Mouse (Mus musculus) limb, embryonic 14.5 days (tissue): Measurements from ENCODE around the gene Rnd1. TPM values are rescaled to one million over a fixed set of nuclear protein-coding genes. Genes with fewer than 3 reads are reported as not detected.

Source experiments
- ATAC-seq: fragments of 200-750 bp; cut with Nextera tagmentation; 2 replicates; pipeline ENCODE4 v1.8.0; 2017; ENCODE audit warnings: low read depth, moderate number of reproducible peaks, moderate TSS enrichment; ENCODE audit not compliant: low FRiP score
- DNase-seq: peaks from one replicate; pipeline ENCODE4 v3.0.0-alpha.2; 2015; ENCODE audit warnings: low spot score
- H3K27ac ChIP-seq: fragments of 300-500 bp; sonication (generic); replicated peaks from 2 replicates; pipeline ENCODE4 v1.5.1; 2014; ENCODE audit warnings: low read depth, mild to moderate bottlenecking, low read length, moderate library complexity, mixed read lengths
- H3K27me3 ChIP-seq: fragments of 300-500 bp; sonication (generic); 2 replicates; pipeline ENCODE4 v1.6.1; 2014; ENCODE audit warnings: low read length, mixed read lengths; ENCODE audit not compliant: control insufficient read depth, insufficient read depth
- H3K36me3 ChIP-seq: fragments of 300-500 bp; sonication (generic); 2 replicates; pipeline ENCODE4 v1.6.1; 2014; ENCODE audit warnings: mild to moderate bottlenecking, low read length, moderate library complexity, mixed read lengths; ENCODE audit not compliant: control insufficient read depth, insufficient read depth
- H3K4me1 ChIP-seq: fragments of 300-500 bp; sonication (generic); 2 replicates; pipeline ENCODE4 v1.6.1; 2014; ENCODE audit warnings: antibody characterized with exemption, low read length, mixed read lengths; ENCODE audit not compliant: control insufficient read depth, insufficient read depth
- H3K4me2 ChIP-seq: fragments of 300-500 bp; sonication (generic); replicated peaks from 2 replicates; pipeline ENCODE4 v1.6.1; 2014; ENCODE audit warnings: low read depth, mild to moderate bottlenecking, low read length, moderate library complexity; ENCODE audit not compliant: severe bottlenecking
- H3K4me3 ChIP-seq: fragments of 300-500 bp; sonication (generic); replicated peaks from 2 replicates; pipeline ENCODE4 v1.5.1; 2014; ENCODE audit warnings: low read length
- H3K9ac ChIP-seq: fragments of 300-500 bp; sonication (generic); 2 replicates; pipeline ENCODE4 v1.6.1; 2014; ENCODE audit warnings: mild to moderate bottlenecking, low read depth, low read length, moderate library complexity; ENCODE audit not compliant: severe bottlenecking
- H3K9me3 ChIP-seq: fragments of 300-500 bp; sonication (generic); 2 replicates; pipeline ENCODE4 v1.6.1; 2016; ENCODE audit warnings: low read length; ENCODE audit not compliant: control insufficient read depth
- POLR2A ChIP-seq: fragments of 200-500 bp; IDR thresholded peaks from 2 replicates; pipeline ENCODE4 v1.8.0; 2012; ENCODE audit warnings: inconsistent platforms, mild to moderate bottlenecking, moderate library complexity, borderline replicate concordance; ENCODE audit not compliant: insufficient read depth, insufficient read length; ENCODE audit errors: extremely low read depth
- WGBS: fragments of 180-500 bp; shearing (Covaris S2); extraction: QIAGEN DNeasy Blood & Tissue Kit; methylation state at CpG from one replicate; pipeline ENCODE4 v1.1.7; 2014; 5-methylcytosine and 5-hydroxymethylcytosine counted together
- polyA plus RNA-seq, 2 experiments: library from polyadenylated mRNA; depleted of rRNA in 1 of 2; stranded (reverse) in 1 of 2; unstranded in 1 of 2; fragments of >200 nt; fragmentation: Nextera tagmentation in 1 of 2; extraction: Ambion mirVana in 1 of 2; gene quantifications; 2 replicates each; pipeline versions ENCODE4 v1.2.1 to v1.2.3; 2012 to 2014

The Rnd1 gene
- polyA plus RNA-seq, 2 experiments = 0.45 to 1.5 TPM

DNA sequence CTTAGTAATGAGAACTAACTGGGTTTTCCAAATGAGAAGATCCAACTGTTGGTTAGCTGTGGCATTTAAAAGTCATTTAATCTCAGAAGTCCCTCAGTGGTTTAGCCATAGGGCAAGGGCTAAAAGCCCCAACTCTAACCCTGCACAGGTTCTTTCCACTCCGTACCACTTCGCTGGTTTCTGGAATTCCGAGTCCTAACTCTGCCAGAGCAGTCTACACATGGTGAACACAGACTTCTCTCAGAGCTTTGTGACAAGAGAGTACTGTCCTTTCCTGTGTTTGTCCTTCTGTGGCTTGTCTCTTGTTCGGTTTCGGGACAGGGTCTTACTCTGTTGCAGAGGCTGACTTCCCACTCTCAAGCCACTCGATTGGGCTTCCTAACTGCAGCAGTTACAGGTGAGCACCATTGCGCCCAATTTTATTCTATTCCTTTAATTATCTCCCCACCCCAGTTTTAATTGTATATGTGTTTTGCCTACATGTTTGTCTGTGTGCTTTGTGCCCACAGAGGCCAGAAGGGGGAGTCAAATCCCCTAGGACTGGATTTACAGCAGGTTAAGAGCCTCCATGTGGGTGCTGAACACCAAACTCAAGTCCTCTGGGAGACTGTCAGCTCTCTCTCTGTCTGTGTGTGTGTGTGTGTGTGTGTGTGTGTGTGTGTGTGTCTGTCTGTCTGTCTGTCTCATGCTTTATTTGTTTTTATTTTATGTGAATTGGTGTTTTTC is 50.6 kb downstream of the Rnd1 start:
- 0 out of 2 replicates have a peak, but pooled peaks cover 7% of the 10 kb centered on the region for H3K27me3 ChIP-seq
- 80% methylated on average over 7 of the region's 7 CpGs for WGBS

DNA sequence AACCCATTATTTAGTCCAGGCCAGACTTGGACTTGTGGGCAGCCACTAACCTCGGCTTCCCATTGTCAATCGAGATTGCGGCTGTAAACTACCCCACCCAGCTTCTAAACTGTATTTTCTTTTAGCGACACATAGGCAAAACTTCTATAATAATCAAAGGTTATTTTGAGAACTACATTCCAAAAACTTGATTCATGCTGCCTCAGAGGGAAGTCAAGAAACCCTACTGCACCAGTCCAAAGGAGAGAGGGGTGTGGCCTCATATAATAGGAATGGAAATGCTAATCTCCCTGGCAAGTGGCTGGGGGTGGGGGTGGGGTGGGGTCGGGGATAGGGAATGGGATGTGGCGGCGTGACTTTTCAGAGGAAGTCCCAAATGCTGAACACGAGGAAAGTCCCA is 51.2 kb downstream of the Rnd1 start:
- ATAC-seq (no peak), DNase-seq (no peak)
- H3K27me3 ChIP-seq = 0 out of 2 replicates have a peak, but pooled peaks cover 7% of the 10 kb centered on the region
- no peak for TF ChIP-seq POLR2A
- no peak overlapping the region for H3K4me2 ChIP-seq
- no peak overlapping the region for H3K4me3 ChIP-seq
- no peak overlapping the region for H3K9ac ChIP-seq
- no peak overlapping the region for H3K27ac ChIP-seq
- H3K4me1 ChIP-seq = peaks cover 13% of the 10 kb centered on the region
- H3K36me3 ChIP-seq = no peaks in the 10 kb centered on the region
- no peaks in the 10 kb centered on the region for H3K9me3 ChIP-seq
- 27% methylated on average over 8 of the region's 8 CpGs for WGBS

More for the DNA sequence above, 50.6 kb downstream of the Rnd1 start:
- H3K9ac ChIP-seq = no peak overlapping the region
- no peak overlapping the region for H3K4me2 ChIP-seq
- no peaks in the 10 kb centered on the region for H3K9me3 ChIP-seq
- H3K36me3 ChIP-seq = no peaks in the 10 kb centered on the region
- ATAC-seq = no peak
- H3K4me3 ChIP-seq = no peak overlapping the region
- peaks cover 19% of the 10 kb centered on the region for H3K4me1 ChIP-seq
- no peak for DNase-seq
- no peak for TF ChIP-seq POLR2A
- H3K27ac ChIP-seq = no peak overlapping the region

DNA sequence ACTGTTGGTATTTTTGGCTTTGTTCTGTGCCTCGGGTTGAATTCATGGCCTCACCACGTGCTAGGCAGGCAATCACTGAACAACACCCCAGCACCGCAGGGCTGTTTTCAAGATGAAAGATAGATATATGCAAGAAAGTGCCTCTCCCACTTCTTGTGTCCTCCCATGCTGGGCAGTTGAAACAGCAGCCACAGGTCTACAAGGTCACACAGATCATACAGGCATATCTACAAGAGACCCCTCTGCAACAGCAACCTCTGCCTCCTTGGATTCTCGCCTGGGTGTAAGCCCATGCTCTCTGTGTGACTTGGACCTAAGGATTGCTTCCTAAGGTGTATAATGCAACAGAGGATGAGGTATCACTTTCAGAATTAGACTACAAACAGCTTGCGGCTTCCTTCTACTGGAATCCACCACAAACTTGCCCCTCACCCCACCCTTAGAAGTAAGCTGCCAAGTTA is 53.9 kb downstream of the Rnd1 start:
- WGBS = 49% methylated on average over 5 of the region's 5 CpGs
- ATAC-seq (no peak), DNase-seq (no peak)
- no peak for TF ChIP-seq POLR2A
- no peak overlapping the region for H3K9ac ChIP-seq
- no peaks in the 10 kb centered on the region for H3K36me3 ChIP-seq
- H3K27ac ChIP-seq = no peak overlapping the region
- H3K4me1 ChIP-seq = peaks cover 4% of the 10 kb centered on the region; the same call in 1 of the 2 replicates
- H3K9me3 ChIP-seq = no peaks in the 10 kb centered on the region
- 0 out of 2 replicates have a peak, but pooled peaks cover 7% of the 10 kb centered on the region for H3K27me3 ChIP-seq
- H3K4me3 ChIP-seq = no peak overlapping the region
- no peak overlapping the region for H3K4me2 ChIP-seq

DNA sequence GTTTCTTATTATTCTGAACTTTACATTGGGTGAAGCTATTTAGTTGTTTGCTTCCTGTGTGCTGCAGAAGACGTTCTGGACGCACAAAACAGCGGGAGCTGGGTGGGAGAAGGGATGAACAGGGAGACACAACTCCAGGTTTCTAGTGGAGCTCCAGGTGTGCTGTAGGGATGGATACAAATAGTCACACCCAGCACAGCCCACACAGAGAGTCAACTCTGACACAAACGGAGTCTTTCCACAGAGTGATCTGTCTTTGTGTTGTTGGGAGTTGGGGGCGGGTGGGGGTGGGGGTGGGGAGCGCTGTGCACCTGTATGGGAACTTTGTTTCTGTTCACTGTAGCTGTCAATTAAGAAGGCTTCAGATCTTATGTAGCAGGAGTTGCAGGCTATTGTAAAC is 54.5 kb downstream of the Rnd1 start:
- Histone ChIP-seq H3K4me2 (no peak overlapping the region), H3K27ac (no peak overlapping the region), H3K9me3 (no peaks in the 10 kb centered on the region), H3K4me3 (no peak overlapping the region), H3K27me3 (0 out of 2 replicates have a peak, but pooled peaks cover 1% of the 10 kb centered on the region), H3K36me3 (no peaks in the 10 kb centered on the region), H3K9ac (no peak overlapping the region), H3K4me1 (no peaks in the 10 kb centered on the region)
- DNase-seq (no peak), ATAC-seq (no peak)
- WGBS = 25% methylated on average over 6 of the region's 6 CpGs
- TF ChIP-seq POLR2A = no peak

DNA sequence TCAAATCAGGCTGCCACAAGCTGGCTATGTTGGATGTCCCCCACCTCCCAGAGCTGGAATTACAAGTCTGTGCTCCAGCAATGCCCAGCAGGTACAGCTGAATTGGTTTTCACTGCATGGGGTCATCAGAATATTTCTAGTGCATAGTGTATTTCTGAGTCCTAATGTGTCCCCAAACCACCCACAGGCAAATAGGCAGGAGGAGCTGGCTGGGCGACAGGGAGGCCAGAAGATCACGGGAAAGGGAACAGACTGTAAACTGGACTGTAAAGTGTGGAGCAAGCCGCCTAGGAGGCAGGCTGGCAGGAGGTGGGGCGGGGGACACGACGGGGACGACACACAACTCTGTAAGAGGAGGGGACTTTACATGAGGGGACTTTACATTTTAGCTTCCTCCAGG is 55.1 kb downstream of the Rnd1 start:
- Histone ChIP-seq H3K27ac (no peak overlapping the region), H3K36me3 (no peaks in the 10 kb centered on the region), H3K9me3 (no peaks in the 10 kb centered on the region), H3K4me2 (no peak overlapping the region), H3K9ac (no peak overlapping the region), H3K4me3 (no peak overlapping the region), H3K4me1 (no peaks in the 10 kb centered on the region), H3K27me3 (no peaks in the 10 kb centered on the region)
- ATAC-seq = no peak
- no peak for TF ChIP-seq POLR2A
- 5% methylated on average over 7 of the region's 7 CpGs for WGBS
- DNase-seq = no peak
